Mouse (Mus musculus) ovary, postnatal 14 days (tissue): ENCODE results near the gene Thumpd2.

Experiments
- DNase-seq: peaks from one replicate; pipeline ENCODE4 v3.0.0; 2022; ENCODE audit warnings: low spot score

Gene Thumpd2

DNA sequence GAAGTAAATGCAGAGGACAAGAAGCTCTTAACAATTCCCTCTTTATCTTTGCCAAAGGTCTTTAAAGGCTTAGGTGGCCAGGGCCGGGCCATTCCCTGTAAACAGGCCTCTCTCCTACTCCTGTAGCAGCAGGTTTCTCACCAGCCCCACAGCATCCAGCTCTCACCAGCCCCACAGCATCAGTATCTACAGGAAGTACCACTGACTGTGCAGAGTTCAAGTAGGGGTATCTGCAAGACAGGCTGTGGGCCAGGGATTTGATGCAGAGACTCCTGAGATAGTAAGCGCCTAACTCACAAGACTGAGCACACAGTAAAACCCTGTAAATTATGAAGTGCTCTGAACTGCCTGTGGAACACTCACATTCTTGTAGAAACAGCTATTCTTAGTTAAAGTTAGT lies 31.9 kb downstream of the Thumpd2 start:
- DNase-seq: no peak

- DNase-seq: no peak
Measured at GRCm38 (mm10) chr17:81031830-81032442, 32.9 kb downstream of the Thumpd2 start.

- no peak for DNase-seq
Measured at GRCm38 (mm10) chr17:81027331-81027730, 37.6 kb downstream of the Thumpd2 start.

- no peak for DNase-seq
Measured at GRCm38 (mm10) chr17:81017132-81017531, 47.8 kb downstream of the Thumpd2 start.

DNA sequence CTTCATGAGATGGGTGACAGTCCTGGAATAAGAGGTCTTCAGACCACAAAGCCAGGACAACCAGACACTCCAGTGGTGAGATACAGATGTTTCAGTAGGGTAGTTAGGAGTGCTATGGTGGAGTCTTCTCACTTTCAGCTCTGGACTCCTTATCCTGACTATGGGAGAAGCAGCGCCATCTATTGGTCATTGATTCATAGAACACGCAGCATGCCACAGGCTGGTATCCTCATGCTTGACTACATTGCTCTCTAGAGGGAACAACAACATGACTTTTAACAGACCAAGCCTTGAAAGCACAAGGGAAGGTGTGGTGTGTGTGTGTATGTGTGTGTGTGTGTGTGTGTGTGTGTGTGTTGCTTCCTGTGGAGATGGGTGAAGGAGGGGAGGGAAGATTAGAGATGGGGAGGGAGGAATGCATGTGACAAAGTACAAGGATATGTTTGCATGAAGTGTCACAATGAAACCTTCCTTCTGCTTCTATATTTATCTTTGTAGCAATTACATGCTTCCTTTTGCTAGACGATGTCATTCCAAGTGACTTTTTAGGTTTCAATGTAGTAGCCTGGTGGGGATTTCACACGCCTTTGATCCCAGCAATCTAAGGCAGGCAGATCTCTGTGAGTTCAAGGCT lies 49.0 kb downstream of the Thumpd2 start:
- peak; percentile 37 for DNase-seq

DNA sequence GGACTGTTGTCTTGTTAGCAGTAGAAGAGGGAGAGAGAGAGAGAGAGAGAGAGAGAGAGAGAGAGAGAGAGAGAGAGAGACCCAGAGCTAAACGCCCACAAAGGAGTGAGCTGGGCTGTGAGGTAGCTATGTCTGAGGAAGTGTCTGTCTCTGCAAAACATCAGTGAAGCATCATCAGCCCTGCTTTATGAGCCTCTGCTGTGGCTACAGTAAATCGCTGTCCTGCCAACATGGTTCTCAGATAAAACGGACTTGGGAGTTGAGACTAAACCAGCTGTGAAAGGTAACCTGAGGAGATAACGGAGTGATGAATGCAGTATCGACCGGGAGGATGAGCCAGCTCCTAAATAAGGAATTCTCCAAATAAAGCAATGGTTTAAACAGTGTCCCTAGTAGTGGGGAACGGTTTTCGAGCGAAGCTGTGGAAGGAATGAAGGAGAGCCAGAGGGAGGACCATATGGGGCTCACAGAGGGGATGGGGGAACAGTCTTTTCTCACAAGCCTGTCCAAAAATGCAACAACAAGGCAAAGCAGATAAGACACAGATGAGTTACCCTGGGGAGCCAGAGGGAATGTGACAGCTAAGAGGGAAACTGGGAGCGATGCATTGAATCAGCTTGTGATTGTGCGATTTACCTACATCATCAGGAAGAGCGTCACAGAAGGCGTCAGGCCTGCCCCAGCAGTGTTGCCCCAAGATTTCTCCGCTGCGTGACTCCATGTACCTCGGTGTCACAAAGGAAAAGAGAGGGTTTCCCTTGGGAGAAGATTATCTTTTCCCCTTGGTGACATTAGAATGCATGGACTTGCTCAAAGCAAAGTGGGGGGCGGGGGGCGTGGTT lies 53.8 kb downstream of the Thumpd2 start:
- no peak for DNase-seq

DNA sequence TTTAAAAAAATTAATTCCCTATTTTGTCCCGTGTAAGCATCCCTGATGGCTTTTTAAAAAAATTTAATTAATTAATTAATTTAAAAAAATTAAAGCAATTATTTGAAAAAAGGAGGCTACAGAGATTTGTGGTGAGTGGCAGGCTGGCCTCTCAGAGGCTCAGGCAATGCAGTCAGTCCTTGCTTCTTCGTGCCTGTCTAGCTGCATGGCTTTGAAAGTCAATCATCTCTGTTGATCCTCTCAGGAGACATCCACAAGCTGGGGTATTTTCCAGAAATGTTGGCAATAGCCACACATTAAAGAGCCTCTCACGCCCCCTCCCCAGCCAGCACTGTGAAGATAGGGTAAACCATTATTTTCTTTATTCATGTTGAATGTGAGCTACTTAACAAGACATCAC lies 54.7 kb downstream of the Thumpd2 start:
- no peak for DNase-seq

- no peak for DNase-seq
Measured at GRCm38 (mm10) chr17:81009112-81009511, 55.8 kb downstream of the Thumpd2 start.

- no peak for DNase-seq
Measured at GRCm38 (mm10) chr17:81005292-81005691, 59.6 kb downstream of the Thumpd2 start.

GRCm38 (mm10) chr17:81004454-81004853 lies 60.4 kb downstream of the Thumpd2 start:
- DNase-seq: no peak

DNA sequence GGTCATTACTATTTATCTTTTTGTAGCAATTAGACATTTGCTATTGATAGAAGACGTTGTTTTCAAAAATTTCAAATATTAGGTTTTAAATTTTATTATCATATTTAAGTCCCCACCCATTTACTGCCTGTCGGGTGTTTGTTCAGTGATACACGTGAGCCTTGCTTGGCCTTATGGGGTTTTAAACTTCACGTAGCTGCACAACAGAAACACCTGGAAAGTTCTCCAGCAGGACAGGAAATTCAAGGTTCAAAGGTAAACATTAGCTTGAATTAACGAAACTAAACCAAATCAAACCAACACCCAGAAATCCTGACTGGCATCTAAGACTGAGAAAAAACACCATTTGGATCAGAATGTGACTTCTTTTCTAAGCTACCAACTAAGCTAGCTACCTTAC lies 62.8 kb downstream of the Thumpd2 start:
- no peak for DNase-seq

- no peak for DNase-seq
Measured at GRCm38 (mm10) chr17:81001647-81002046, 63.2 kb downstream of the Thumpd2 start.

- DNase-seq: no peak
Measured at GRCm38 (mm10) chr17:81001010-81001409, 63.9 kb downstream of the Thumpd2 start.

DNA sequence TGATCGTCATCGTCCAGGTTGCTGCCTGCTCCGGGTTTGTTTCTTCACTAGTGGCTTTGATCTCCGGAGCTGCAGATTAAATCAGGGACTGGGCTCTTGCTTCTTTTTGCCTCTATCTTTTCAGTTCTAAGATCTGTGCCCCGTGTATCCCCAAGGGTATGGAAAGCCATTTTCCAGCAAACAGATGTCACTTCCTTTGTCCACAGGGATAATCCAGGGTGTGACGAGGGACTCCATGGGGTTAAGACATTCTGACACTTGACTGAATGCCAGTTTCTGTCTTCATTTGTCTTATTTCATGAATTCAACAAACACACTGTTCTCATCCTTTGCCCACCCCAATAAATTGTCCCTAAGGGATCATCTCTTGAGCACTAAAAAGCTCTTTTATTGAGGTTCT lies 65.9 kb downstream of the Thumpd2 start:
- DNase-seq: no peak

DNA sequence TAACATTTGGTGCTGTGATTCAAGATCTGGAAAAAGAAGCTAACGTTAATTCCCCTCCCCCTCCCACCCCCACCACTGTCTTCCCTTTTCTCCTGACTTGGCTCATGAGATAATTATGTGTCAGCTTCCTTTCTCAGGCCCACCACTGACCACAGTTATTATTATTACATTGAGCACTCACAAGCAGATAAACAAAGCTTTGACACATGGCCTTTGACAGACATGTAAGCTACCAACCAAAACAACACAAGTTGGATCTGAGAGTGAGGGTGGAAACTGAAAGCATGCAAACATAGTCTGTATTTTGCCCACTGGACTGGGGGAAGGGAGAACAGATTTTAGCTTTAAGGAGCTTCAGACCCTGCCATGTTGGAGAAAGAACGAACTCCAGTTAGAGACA lies 67.7 kb downstream of the Thumpd2 start:
- DNase-seq: no peak

DNA sequence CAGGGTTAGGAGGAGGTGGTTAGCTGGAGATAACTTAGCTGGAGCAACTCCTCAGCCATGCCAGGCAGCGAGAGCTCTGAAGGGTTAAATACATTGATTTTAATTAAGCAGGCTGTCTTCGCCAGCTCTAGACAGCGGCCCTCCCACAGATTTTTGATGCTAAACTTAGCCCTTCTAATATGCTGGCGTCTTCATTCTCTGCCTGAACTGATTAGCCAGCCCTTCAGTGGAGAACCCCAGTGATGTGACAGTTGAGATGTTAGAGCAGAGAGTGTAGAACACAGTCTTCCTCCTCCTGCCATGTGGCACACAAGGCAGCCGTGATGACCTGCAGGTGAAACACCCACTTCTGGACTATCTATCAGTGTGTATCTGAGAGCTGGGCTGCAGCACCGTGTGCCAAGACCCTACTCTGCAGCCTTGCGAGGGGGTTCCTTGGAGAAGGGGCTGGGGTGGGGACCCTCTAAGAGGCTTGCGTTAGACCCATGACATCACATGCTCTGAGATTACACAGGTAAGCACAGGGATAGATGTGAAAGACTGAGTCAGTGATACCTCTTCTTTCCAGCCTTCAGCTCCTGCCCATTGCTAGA lies 73.3 kb downstream of the Thumpd2 start:
- no peak for DNase-seq

GRCm38 (mm10) chr17:80982976-80983375 lies 81.9 kb downstream of the Thumpd2 start:
- no peak for DNase-seq

- DNase-seq: peak; percentile 80
Measured at GRCm38 (mm10) chr17:80982412-80982787, 82.5 kb downstream of the Thumpd2 start.

DNA sequence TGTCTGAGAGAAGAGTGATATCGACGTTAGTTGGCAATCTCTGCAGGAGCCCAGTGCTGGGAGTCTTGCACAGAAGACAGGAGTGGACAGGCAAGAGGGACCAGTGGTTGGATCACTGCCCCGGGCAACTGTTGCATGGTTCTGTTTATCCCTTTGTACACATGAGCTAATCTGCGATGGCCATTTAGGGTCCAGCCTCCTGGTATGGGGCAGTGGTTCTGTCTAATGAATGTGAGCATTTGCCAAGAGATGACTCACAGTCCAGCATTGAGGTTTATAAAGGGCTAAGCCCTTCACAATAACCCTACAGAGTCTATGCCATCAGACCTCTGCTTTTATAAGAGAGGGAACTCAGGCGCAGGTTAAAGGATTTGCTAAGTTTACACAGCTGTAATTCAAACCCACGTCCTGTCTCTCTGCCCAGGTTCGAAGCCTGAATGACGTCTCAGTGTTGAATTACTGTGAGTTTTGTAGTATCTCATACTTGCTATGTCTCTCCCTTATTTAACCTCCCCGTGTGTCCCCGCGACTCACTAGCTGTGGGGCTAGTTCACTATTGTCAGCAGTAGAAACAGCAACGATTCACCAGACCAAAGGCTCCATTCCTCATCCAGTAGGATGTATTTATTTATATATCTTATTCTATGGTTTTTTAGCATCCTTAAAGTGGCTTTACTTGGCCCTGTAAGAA lies 83.0 kb downstream of the Thumpd2 start:
- DNase-seq: no peak

- no peak for DNase-seq
Measured at GRCm38 (mm10) chr17:80980096-80980495, 84.8 kb downstream of the Thumpd2 start.

DNA sequence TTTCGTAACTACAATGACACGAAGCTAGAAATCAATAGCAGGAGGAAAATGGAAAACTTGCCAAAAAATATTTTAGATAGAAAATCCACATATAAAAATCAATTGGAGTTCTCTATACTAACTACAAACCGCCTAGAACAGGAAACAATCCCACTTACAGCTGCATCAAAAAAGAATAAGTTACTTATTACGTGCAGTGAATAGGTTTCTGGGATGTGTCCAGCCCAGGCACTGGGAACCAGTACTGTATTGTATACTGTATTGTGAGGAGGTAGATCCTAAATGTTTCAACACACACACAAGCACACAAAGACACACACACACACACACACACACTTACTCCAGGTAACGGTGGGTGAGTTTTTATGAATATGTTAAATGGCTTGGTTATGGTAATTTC lies 87.6 kb downstream of the Thumpd2 start:
- DNase-seq: no peak
